8 mouse cellular contexts compared by ENCODE assay signal in genomic region chr8:57574398-57574797, GRCm38 (mm10).
DNase-seq lines count a peak whose midpoint lies in the region; ATAC-seq and TF ChIP-seq lines count a peak whose summit lies in the region.

No protein-coding gene starts in this region.

- no peak overlapping the region for H3K27ac ChIP-seq in kidney, adult 2 months (ENCODE audit: insufficient read depth, low read depth, low read length)

- no peak overlapping the region for H3K4me3 ChIP-seq in kidney, adult 2 months (ENCODE audit: insufficient read depth, low read depth, low read length)

- WGBS in kidney, adult 2 months: 10% methylated on average over 7 of the region's 7 CpGs

- no peaks in the 10 kb centered on the region for H3K27me3 ChIP-seq in kidney, adult 2 months (replicated peaks; ENCODE audit: control insufficient read depth, insufficient read depth, low read length)

- H3K36me3 ChIP-seq in kidney, adult 2 months (ENCODE audit: control insufficient read depth, insufficient read depth, low read length): no peaks in the 10 kb centered on the region

- no peaks in the 10 kb centered on the region for H3K4me1 ChIP-seq in kidney, adult 2 months (ENCODE audit: control insufficient read depth, insufficient read depth, low read length)

- no peak for TF ChIP-seq POLR2A in kidney, adult 2 months (IDR thresholded peaks at IDR 0.05; ENCODE audit: low read depth, low read length)

- ATAC-seq in monocyte, adult 5-6 weeks (replicated peaks; ENCODE audit: insufficient number of reproducible peaks, low FRiP score, low TSS enrichment, poor library complexity, severe bottlenecking): peak; percentile 64

- peak; percentile 20 for DNase-seq in ovary, adult 18-20 months (ENCODE audit: low spot score)
- DNase-seq in ovary, postnatal 10 days (ENCODE audit: low spot score): no peak
- peak; percentile 90 to 93 for DNase-seq in cerebellum, postnatal 25 days
- peak; percentile 20 to 46 for DNase-seq in gastrocnemius, adult 8-10 months (ENCODE audit: low spot score in 2 of 2)
- peak; percentile 70 for DNase-seq in kidney, adult 2 months
- DNase-seq in liver: peak; percentile 76
- DNase-seq in spleen, postnatal 4 days (ENCODE audit: low spot score in 2 of 2): peak; percentile 65 to 87

- peak; percentile 89 for TF ChIP-seq CTCF in kidney, adult 2 months (conservative IDR thresholded peaks at IDR 0.05; ENCODE audit: insufficient read depth, insufficient read length, low read depth, low read length)
